Mouse (Mus musculus): ENCODE data around the gene Ralb. TPM values are rescaled to one million over a fixed set of nuclear protein-coding genes. Genes with fewer than 3 reads are reported as not detected.

The Ralb gene
- polyA plus RNA-seq, 1 experiment from 2014 or later: 94.1 TPM

DNA sequence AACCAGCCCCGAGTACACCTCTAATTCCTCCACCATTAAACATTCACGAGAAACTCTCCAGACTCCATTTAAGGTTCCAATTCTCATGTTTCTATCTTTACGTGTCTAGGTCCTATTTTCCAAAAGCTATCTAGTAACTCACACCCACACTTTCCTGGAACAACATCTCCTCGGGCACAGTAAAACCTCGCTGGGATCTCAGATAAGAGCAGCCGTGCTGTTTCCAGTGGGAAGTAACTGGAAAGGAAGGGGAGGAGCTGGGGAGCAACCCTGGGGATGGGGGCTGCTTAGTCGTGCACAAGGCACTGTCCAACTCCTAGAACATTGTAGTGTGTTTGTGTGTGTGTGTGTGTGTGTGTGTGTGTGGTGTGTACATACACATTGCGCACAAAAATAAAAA is 2.7 kb downstream of the Ralb start:
- no peak overlapping the region for H3K4me2 ChIP-seq (replicated peaks)
- 84% methylated on average over 8 of the region's 8 CpGs for WGBS
- H3K27ac ChIP-seq: no peak overlapping the region
- H3K27me3 ChIP-seq (replicated peaks): peaks cover 5% of the 10 kb centered on the region; the same call in 1 of the 2 replicates
- ATAC-seq (ENCODE audit: low FRiP score, low read depth): no peak
- peaks cover 19% of the 10 kb centered on the region for H3K4me1 ChIP-seq
- H3K9ac ChIP-seq: no peak overlapping the region
- 0 out of 2 replicates have a peak, but pooled peaks cover 4% of the 10 kb centered on the region for H3K9me3 ChIP-seq
- no peak overlapping the region for H3K4me3 ChIP-seq
- H3K36me3 ChIP-seq: no peaks in the 10 kb centered on the region

- Histone ChIP-seq H3K27ac (no peak overlapping the region), H3K9me3 (0 out of 2 replicates have a peak, but pooled peaks cover 4% of the 10 kb centered on the region), H3K27me3 (replicated peaks) (no peaks in the 10 kb centered on the region), H3K36me3 (no peaks in the 10 kb centered on the region), H3K4me1 (peaks cover 14% of the 10 kb centered on the region; the same call in 1 of the 2 replicates), H3K4me2 (replicated peaks) (no peak overlapping the region), H3K4me3 (no peak overlapping the region), H3K9ac (no peak overlapping the region)
- ATAC-seq (ENCODE audit: low FRiP score, low read depth): no peak
- WGBS: 93% methylated on average over 10 of the region's 10 CpGs
These were observed 5.1 kb downstream of the Ralb start for GRCm38 (mm10) chr1:119499456-119499855.

- no peak for ATAC-seq (ENCODE audit: low FRiP score, low read depth)
- H3K27me3 ChIP-seq (replicated peaks): no peaks in the 10 kb centered on the region
- H3K9me3 ChIP-seq: 0 out of 2 replicates have a peak, but pooled peaks cover 4% of the 10 kb centered on the region
- H3K36me3 ChIP-seq: no peaks in the 10 kb centered on the region
- 85% methylated on average over 9 of the region's 9 CpGs for WGBS
- no peak overlapping the region for H3K4me3 ChIP-seq
- H3K4me2 ChIP-seq (replicated peaks): no peak overlapping the region
- H3K27ac ChIP-seq: no peak overlapping the region
- H3K9ac ChIP-seq: no peak overlapping the region
- peaks cover 12% of the 10 kb centered on the region; the same call in 1 of the 2 replicates for H3K4me1 ChIP-seq
These were observed 5.9 kb downstream of the Ralb start for GRCm38 (mm10) chr1:119498536-119499231.

DNA sequence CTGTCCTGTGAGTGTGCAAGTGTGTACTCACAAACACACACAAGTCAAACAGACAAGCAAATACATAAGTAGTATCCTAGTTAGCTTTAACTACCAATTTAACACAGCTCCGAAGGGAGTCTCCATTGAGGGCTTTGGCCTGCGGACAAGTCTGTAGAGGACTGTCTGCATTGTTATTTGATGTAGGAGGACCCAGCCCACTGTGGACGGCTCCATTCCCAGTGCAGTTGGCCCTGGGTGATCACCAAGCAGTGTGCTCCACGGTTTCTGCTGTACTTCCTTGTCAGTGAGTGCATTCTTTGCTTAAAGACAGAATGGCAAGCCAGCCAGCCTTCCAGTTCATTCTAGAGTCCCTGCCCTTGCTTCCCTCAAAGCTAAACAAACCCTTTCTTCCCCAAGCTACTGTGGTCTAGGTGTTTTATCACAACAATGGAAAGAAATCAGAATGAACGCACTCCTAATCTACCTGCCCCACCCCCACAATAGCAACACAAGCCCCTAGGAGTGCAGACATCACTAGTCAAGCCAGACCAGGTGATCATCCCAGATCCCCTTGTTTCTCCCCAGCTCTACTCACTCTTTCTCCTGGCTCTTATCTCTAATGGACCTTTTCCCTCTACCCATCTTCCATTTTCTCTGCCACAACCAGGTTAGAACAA is 7.1 kb downstream of the Ralb start:
- Histone ChIP-seq H3K9me3 (0 out of 2 replicates have a peak, but pooled peaks cover 4% of the 10 kb centered on the region), H3K27me3 (replicated peaks) (no peaks in the 10 kb centered on the region), H3K4me3 (no peak overlapping the region), H3K27ac (no peak overlapping the region), H3K36me3 (no peaks in the 10 kb centered on the region), H3K9ac (no peak overlapping the region), H3K4me2 (replicated peaks) (no peak overlapping the region), H3K4me1 (peaks cover 6% of the 10 kb centered on the region; the same call in 1 of the 2 replicates)
- WGBS: 74% methylated on average over 5 of the region's 5 CpGs
- ATAC-seq (ENCODE audit: low FRiP score, low read depth): no peak

DNA sequence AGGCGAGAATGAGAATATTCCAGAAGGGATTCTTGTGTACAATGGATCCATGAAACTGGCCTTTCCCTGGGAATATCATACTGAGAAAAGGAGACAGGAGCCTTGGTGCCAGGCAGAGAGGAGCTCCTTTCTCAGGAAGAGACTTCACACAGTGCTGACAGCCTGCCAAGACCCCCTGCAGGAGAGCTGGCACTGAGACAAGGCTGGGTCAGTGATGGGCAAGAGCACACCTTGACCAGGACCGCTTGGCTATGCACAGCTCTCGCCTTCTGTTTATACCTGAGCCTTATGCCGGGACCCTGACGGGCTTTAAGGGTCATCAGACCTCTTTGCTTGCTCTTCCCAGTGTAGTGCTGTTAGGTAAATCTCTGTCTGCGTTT is 9.2 kb downstream of the Ralb start:
- no peak overlapping the region for H3K4me2 ChIP-seq (replicated peaks)
- H3K9ac ChIP-seq: no peak overlapping the region
- WGBS: 94% methylated on average over 6 of the region's 6 CpGs
- H3K27ac ChIP-seq: no peak overlapping the region
- no peak for ATAC-seq (ENCODE audit: low FRiP score, low read depth)
- H3K4me1 ChIP-seq: peaks cover 12% of the 10 kb centered on the region
- H3K36me3 ChIP-seq: no peaks in the 10 kb centered on the region
- H3K9me3 ChIP-seq: 0 out of 2 replicates have a peak, but pooled peaks cover under 1% of the 10 kb centered on the region
- no peaks in the 10 kb centered on the region for H3K27me3 ChIP-seq (replicated peaks)
- no peak overlapping the region for H3K4me3 ChIP-seq

GRCm38 (mm10) chr1:119494712-119495395 is 9.7 kb downstream of the Ralb start:
- ATAC-seq (ENCODE audit: low FRiP score, low read depth): no peak
- WGBS: 92% methylated on average over 9 of the region's 9 CpGs

DNA sequence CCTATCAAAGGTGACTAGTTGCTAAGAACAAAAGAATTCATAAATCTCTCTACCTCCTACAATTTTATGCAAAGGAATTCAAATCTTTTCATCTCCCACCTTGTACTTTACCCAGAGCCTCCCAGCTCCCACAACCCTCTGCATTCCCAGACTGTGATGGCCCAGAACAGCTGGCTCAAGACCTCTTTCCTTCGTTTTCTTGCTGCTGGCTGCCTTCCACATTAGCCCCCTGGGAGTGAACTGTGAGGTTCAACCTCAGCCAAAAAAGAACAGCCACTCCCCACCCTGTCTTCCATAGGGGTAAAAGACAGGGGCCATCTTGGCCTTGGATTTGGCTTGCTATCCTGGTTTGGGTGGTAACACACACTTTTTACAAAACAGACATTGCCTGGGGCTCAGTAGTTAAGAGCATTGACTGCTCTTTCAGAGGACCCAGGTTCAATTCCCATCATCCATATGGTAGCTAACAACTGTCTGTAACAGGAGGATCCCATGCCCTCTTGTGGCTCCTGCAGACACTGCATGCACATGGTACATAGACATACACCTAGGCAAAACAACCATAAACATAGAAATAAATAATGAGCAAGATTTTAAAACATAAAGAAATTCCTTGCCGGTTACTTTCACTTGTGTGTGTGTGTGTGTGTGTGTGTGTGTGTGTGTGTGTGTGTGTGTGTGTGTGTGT is 10.4 kb downstream of the Ralb start:
- Histone ChIP-seq H3K4me2 (replicated peaks) (no peak overlapping the region), H3K36me3 (no peaks in the 10 kb centered on the region), H3K4me3 (no peak overlapping the region), H3K9ac (no peak overlapping the region), H3K9me3 (no peaks in the 10 kb centered on the region), H3K27me3 (replicated peaks) (no peaks in the 10 kb centered on the region), H3K4me1 (peaks cover 12% of the 10 kb centered on the region), H3K27ac (no peak overlapping the region)
- WGBS: 73% methylated on average over 2 of the region's 2 CpGs
- ATAC-seq (ENCODE audit: low FRiP score, low read depth): no peak

More at GRCm38 (mm10) chr1:119494712-119495395, 9.7 kb downstream of the Ralb start:
- Histone ChIP-seq H3K9me3 (no peaks in the 10 kb centered on the region), H3K27me3 (replicated peaks) (no peaks in the 10 kb centered on the region), H3K4me3 (no peak overlapping the region), H3K4me2 (replicated peaks) (no peak overlapping the region), H3K27ac (no peak overlapping the region), H3K9ac (no peak overlapping the region), H3K4me1 (peaks cover 12% of the 10 kb centered on the region), H3K36me3 (no peaks in the 10 kb centered on the region)

GRCm38 (mm10) chr1:119492505-119492904 is 12.1 kb downstream of the Ralb start:
- ATAC-seq (ENCODE audit: low FRiP score, low read depth): no peak
- H3K4me3 ChIP-seq: no peak overlapping the region
- no peak overlapping the region for H3K27ac ChIP-seq
- WGBS: 96% methylated on average over 1 of the region's 1 CpGs
- no peaks in the 10 kb centered on the region for H3K9me3 ChIP-seq
- no peak overlapping the region for H3K4me2 ChIP-seq (replicated peaks)
- no peaks in the 10 kb centered on the region for H3K36me3 ChIP-seq
- no peak overlapping the region for H3K9ac ChIP-seq
- H3K4me1 ChIP-seq: peaks cover 15% of the 10 kb centered on the region
- H3K27me3 ChIP-seq (replicated peaks): no peaks in the 10 kb centered on the region

DNA sequence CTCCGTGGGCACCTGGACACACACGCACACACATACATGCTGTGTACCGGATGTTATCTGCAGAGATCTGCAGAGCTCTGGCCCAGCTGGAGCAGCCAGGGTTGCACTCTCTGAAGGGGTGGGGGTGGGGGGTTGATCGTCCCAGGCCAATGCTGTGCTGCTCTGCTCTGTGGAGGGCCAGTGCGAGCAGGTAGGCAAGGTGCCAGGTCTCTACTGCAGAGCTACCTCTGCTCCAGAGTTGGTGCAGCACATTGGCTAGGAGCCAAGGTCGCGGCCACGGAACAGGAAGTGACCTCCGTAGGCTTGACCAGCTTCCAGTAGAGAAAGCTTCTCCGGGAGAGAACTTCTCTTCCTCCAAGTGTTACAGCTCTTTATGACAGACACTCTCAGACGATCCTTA is 12.5 kb downstream of the Ralb start:
- ATAC-seq (ENCODE audit: low FRiP score, low read depth): no peak
- no peak overlapping the region for H3K4me2 ChIP-seq (replicated peaks)
- no peak overlapping the region for H3K4me3 ChIP-seq
- H3K36me3 ChIP-seq: no peaks in the 10 kb centered on the region
- no peaks in the 10 kb centered on the region for H3K9me3 ChIP-seq
- H3K27me3 ChIP-seq (replicated peaks): no peaks in the 10 kb centered on the region
- H3K4me1 ChIP-seq: peaks cover 16% of the 10 kb centered on the region
- H3K27ac ChIP-seq: no peak overlapping the region
- H3K9ac ChIP-seq: no peak overlapping the region
- 63% methylated on average over 11 of the region's 11 CpGs for WGBS

DNA sequence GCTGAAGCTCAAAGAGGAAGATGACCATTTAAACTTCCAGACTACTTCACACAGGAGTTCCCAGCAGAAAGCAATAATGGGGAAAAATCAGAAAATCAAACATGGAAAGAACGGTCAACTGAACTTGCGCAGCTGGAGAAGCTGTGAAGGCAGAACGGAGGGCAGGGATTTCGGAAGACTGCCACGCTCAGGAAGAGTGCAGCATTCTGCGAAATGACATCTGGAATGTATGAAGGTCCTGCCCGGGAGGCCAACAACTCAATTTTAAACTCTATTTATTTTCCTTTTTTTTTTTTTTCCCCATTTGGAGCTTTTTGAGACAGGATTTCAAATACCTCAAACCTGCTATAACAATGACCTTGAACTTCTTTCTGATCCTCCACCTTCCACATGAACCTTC is 13.8 kb downstream of the Ralb start:
- Histone ChIP-seq H3K27me3 (replicated peaks) (no peaks in the 10 kb centered on the region), H3K36me3 (no peaks in the 10 kb centered on the region), H3K9me3 (no peaks in the 10 kb centered on the region), H3K4me3 (no peak overlapping the region), H3K27ac (no peak overlapping the region), H3K4me1 (peaks cover 19% of the 10 kb centered on the region), H3K9ac (no peak overlapping the region), H3K4me2 (replicated peaks) (no peak overlapping the region)
- ATAC-seq (ENCODE audit: low FRiP score, low read depth): no peak
- WGBS: 84% methylated on average over 7 of the region's 7 CpGs

DNA sequence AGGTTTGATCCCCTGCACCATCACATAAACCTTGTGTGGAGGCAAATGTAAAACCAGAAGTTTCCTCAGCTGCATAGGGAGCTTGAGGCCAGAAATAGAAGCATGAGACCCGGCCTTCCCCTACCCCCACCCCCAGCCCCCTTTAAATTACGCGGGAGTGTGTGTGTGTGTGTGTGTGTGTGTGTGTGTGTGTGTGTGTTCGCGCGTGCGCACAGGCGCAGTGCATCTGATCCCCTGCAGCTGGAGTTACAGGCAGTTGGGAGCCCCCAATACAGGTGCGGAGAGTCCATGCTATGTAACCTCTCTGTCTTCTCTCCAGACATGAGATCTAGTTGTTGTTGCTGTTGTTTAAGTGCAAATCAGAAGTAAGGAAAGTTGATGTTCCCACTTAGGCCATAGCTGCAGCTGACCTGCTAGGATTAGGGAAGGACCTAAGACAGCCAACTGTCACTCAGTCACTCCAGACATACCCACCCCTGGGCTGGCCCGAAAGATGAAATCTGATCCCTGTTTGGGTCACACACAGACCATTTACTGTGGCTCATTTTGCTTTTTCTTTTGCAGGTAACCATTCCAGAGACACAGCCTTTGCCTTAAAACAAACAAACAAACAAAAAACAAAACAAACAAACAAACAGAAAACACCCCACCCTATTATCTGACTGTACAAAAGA is 16.5 kb downstream of the Ralb start:
- 60% methylated on average over 10 of the region's 10 CpGs for WGBS
- H3K27ac ChIP-seq: no peak overlapping the region
- H3K9ac ChIP-seq: no peak overlapping the region
- no peak overlapping the region for H3K4me3 ChIP-seq
- no peak overlapping the region for H3K4me2 ChIP-seq (replicated peaks)
- ATAC-seq (ENCODE audit: low FRiP score, low read depth): no peak
- peaks cover 19% of the 10 kb centered on the region for H3K4me1 ChIP-seq
- no peaks in the 10 kb centered on the region for H3K36me3 ChIP-seq
- H3K9me3 ChIP-seq: no peaks in the 10 kb centered on the region
- no peaks in the 10 kb centered on the region for H3K27me3 ChIP-seq (replicated peaks)

Measured in neural tube, embryonic 12.5 days (tissue).